Mouse (Mus musculus) cerebellum, adult 2 months (tissue): ENCODE results near the gene Tet2.

Source experiments
- CTCF ChIP-seq: fragments of 200-500 bp; IDR thresholded peaks from 2 replicates; pipeline ENCODE4 v1.5.1; 2011; ENCODE audit warnings: low read depth, mild to moderate bottlenecking, control low read depth, low read length, moderate library complexity, borderline replicate concordance; ENCODE audit not compliant: insufficient read depth
- POLR2A ChIP-seq: fragments of 200-500 bp; IDR thresholded peaks from 2 replicates; pipeline ENCODE4 v1.6.1; 2011; ENCODE audit warnings: low read length, control low read depth, borderline replicate concordance; ENCODE audit not compliant: insufficient read depth

DNA sequence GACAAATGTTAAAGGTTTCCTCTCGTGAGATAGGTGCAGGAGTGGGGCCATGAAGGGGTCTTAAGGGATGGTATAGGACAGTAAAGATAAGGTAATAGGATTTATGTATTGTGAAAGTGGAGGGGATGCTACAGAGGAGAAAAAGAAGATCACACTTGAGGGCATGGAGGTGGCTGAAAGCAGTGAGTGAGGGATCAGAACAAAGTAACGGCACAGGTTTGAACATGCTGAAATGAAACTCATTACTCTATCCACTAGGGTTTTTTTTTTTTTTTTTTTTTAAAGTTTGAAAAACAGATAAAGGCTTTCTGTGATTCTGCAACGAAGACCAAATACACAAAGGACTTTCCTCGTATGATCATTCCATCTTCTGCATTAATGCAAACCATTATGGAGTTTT, 116.9 kb downstream of the Tet2 start:
- TF ChIP-seq CTCF (no peak), POLR2A (no peak)
